Mouse (Mus musculus) G1E (cell line): ENCODE measurements around the gene Rnf152. TPM values are rescaled to one million over a fixed set of nuclear protein-coding genes. Genes with fewer than 3 reads are reported as not detected.

ENCODE experiments used
- ATAC-seq: 2 replicates; pipeline ENCODE4 v1.8.0; 2016; ENCODE audit warnings: mild to moderate bottlenecking; ENCODE audit not compliant: insufficient number of reproducible peaks, poor library complexity, low FRiP score, severe bottlenecking; ENCODE audit errors: extremely low read depth
- DNase-seq: peaks from one replicate; pipeline ENCODE4 v3.0.0; 2012; ENCODE audit warnings: low spot score
- H3K27me3 ChIP-seq: 2 replicates; pipeline ENCODE4 v1.6.1; 2012; ENCODE audit warnings: mild to moderate bottlenecking, low read length, inconsistent platforms; ENCODE audit not compliant: insufficient read depth
- H3K36me3 ChIP-seq: replicated peaks from 2 replicates; pipeline ENCODE3; 2012; ENCODE audit warnings: mild to moderate bottlenecking, inconsistent platforms
- H3K4me1 ChIP-seq: 2 replicates; pipeline ENCODE4 v1.6.1; 2012; ENCODE audit warnings: low read depth, low read length, inconsistent platforms, mixed read lengths; ENCODE audit not compliant: insufficient read depth
- H3K4me3 ChIP-seq: 2 replicates; pipeline ENCODE4 v1.5.1; 2012; ENCODE audit warnings: low read depth, mild to moderate bottlenecking, inconsistent platforms, low read length, moderate library complexity, mixed read lengths
- H3K9me3 ChIP-seq: replicated peaks from 2 replicates; pipeline ENCODE4 v1.6.1; 2012; ENCODE audit warnings: inconsistent platforms
- CTCF ChIP-seq: IDR thresholded peaks from 2 replicates; pipeline ENCODE4 v1.5.1; 2012; ENCODE audit warnings: low read depth, low read length, inconsistent platforms, mixed read lengths
- GATA1 ChIP-seq: IDR thresholded peaks from 2 replicates; pipeline ENCODE4 v1.6.1; 2012; ENCODE audit warnings: borderline replicate concordance, low read length, inconsistent platforms, mixed read lengths
- GATA2 ChIP-seq: IDR thresholded peaks from 2 replicates; pipeline ENCODE4 v1.6.1; 2012; ENCODE audit warnings: low read depth, low read length, inconsistent platforms, borderline replicate concordance
- POLR2AphosphoS5 ChIP-seq: IDR thresholded peaks from 2 replicates; pipeline ENCODE4 v1.6.1; 2012; ENCODE audit warnings: low read depth, low read length, inconsistent platforms; ENCODE audit not compliant: insufficient replicate concordance
- TAL1 ChIP-seq: conservative IDR thresholded peaks from 2 replicates; pipeline ENCODE4 v1.6.1; 2012; ENCODE audit warnings: low read depth, low read length, inconsistent platforms, mixed read lengths
- polyA plus RNA-seq: library from polyadenylated mRNA; stranded (reverse); fragments of >175 nt; gene quantifications from 2 replicates; pipeline ENCODE4 v1.2.3, GENCODE M21; 2012
- total RNA-seq, 2 experiments: library from RNA; stranded (forward) in 1 of 2; stranded (reverse) in 1 of 2; fragments of 200-1000 nt in 1 of 2; fragments of >200 nt in 1 of 2; fragmentation: Nextera tagmentation in 1 of 2; gene quantifications; 2 replicates each; pipeline ENCODE4 v1.2.3; 2014 to 2017

The Rnf152 gene
- total and polyA plus RNA-seq, 3 experiments, result 0.11 TPM; not detected in 2

DNA sequence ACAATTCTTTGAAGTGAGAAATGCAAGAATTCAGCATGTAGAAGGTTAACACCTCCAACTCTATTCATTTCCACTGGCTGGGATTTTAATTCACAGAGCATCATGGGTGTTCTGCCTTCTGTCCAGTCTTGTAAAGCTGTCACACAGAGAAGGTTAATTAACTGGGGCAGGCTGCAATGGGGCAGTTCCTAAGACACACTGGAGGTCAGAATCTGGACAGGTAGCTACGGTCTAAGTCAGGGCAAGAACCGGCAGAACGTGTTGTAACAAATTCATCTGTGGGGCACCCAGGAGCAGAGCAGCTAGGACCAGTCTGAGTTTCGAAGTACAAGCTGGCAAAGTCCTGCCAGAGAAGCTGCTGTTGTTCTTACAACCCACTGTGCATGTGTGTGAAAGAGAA lies 2.4 kb upstream of the Rnf152 start:
- no peak for TF ChIP-seq GATA2
- TF ChIP-seq TAL1, result no peak
- no peak for TF ChIP-seq CTCF
- TF ChIP-seq POLR2AphosphoS5, result no peak
- no peak for TF ChIP-seq GATA1

DNA sequence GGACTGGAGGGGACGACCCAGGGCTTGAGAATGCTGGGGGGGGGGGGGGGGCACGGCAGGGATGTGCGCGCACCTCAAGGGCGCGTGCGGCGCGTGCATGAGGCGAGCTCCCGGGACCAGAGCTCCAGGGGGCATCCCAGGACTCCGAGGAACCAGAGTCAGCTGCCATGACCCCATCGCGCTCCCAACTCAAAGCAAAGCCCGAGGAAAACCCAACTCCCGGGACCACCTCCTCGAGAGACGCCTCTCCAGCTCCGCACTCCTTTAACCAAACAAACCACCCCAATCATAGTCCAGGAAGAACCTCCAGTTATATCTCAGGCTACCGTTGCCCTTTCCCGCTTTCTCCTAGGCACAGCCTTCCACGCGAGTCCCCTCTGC lies 610 bp downstream of the Rnf152 start:
- DNase-seq, result no peak
- ATAC-seq, result no peak
- TF ChIP-seq CTCF (no peak), POLR2AphosphoS5 (no peak), GATA1 (no peak), GATA2 (no peak), TAL1 (no peak)
- no peaks in the 10 kb centered on the region for H3K27me3 ChIP-seq
- H3K36me3 ChIP-seq, result no peaks in the 10 kb centered on the region
- no peaks in the 10 kb centered on the region for H3K4me1 ChIP-seq
- H3K4me3 ChIP-seq, result no peak overlapping the region
- H3K9me3 ChIP-seq, result peaks cover 40% of the 10 kb centered on the region

More for the DNA sequence above, 2.4 kb upstream of the Rnf152 start:
- Histone ChIP-seq H3K4me1 (no peaks in the 10 kb centered on the region), H3K4me3 (no peak overlapping the region), H3K36me3 (no peaks in the 10 kb centered on the region), H3K9me3 (peaks cover 42% of the 10 kb centered on the region), H3K27me3 (no peaks in the 10 kb centered on the region)
- no peak for DNase-seq
- no peak for ATAC-seq

DNA sequence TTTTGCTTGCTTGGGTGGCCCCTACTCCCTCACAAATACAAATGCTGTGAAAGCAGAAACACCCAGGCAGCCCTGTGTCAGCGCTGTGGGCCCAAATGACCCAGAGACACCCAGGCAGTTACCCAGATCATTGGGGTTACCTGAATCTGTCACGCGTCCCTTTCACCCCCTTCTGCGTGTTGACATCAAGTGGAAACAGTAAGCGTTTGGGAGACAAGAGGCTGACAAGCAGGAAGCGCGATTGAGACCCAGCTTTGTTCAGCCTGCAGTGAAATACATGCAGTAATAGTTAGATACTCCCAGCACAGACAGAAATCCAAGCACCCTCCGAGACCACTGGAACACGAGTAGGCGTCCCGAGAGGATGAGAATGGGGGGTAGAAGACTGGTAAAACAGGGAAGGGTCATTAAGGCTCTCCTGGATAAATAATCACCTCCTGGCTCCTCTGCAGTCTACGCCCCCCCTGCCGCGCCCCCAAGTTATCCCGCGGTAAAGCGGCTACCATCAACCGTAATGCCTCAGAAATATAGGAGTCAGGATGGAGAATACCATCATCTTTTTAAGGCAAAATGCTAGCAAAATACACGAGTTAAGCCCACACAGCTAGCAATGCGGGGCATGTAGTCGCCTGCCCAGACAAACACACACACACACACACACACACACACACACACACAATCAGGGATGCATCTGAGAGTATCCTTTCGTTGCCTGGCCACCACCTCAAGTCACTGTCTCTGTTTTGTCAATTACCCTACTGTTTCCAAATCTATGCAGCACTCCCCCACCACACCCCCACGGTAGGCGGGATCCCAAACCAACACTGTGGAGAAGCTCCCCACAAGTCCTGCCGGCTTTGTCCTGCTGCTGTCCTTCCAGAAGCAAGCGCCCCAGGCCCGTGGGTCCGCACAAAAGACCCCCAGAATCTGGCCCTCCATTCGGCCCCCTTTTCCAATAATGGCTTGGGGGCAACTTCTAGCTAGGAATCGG lies 1.3 kb downstream of the Rnf152 start:
- no peak overlapping the region for H3K4me3 ChIP-seq
- no peak for DNase-seq
- H3K36me3 ChIP-seq, result no peaks in the 10 kb centered on the region
- no peaks in the 10 kb centered on the region for H3K4me1 ChIP-seq
- TF ChIP-seq TAL1 (no peak), POLR2AphosphoS5 (no peak), CTCF (no peak), GATA2 (no peak), GATA1 (no peak)
- H3K9me3 ChIP-seq, result peaks cover 43% of the 10 kb centered on the region
- no peaks in the 10 kb centered on the region for H3K27me3 ChIP-seq
- no peak for ATAC-seq

- Histone ChIP-seq H3K36me3 (no peaks in the 10 kb centered on the region), H3K9me3 (peaks cover 36% of the 10 kb centered on the region), H3K27me3 (no peaks in the 10 kb centered on the region), H3K4me1 (no peaks in the 10 kb centered on the region), H3K4me3 (no peak overlapping the region)
- no peak for DNase-seq
- TF ChIP-seq TAL1 (no peak), GATA2 (no peak), GATA1 (no peak), POLR2AphosphoS5 (no peak), CTCF (no peak)
- ATAC-seq, result no peak
These were observed 4.7 kb downstream of the Rnf152 start for GRCm38 (mm10) chr1:105351806-105352205.

- Histone ChIP-seq H3K4me1 (no peaks in the 10 kb centered on the region), H3K9me3 (peaks cover 21% of the 10 kb centered on the region), H3K36me3 (no peaks in the 10 kb centered on the region), H3K27me3 (no peaks in the 10 kb centered on the region), H3K4me3 (no peak overlapping the region)
- TF ChIP-seq GATA2, result no peak
- no peak for TF ChIP-seq POLR2AphosphoS5
- no peak for ATAC-seq
- DNase-seq, result no peak
These were observed 14.2 kb downstream of the Rnf152 start for GRCm38 (mm10) chr1:105342305-105342704.

GRCm38 (mm10) chr1:105340943-105341342 lies 15.6 kb downstream of the Rnf152 start:
- TF ChIP-seq POLR2AphosphoS5 (no peak), GATA1 (no peak), GATA2 (no peak), CTCF (no peak), TAL1 (no peak)
- Histone ChIP-seq H3K27me3 (no peaks in the 10 kb centered on the region), H3K36me3 (no peaks in the 10 kb centered on the region), H3K4me1 (no peaks in the 10 kb centered on the region), H3K9me3 (peaks cover 21% of the 10 kb centered on the region), H3K4me3 (no peak overlapping the region)
- DNase-seq, result no peak
- no peak for ATAC-seq

DNA sequence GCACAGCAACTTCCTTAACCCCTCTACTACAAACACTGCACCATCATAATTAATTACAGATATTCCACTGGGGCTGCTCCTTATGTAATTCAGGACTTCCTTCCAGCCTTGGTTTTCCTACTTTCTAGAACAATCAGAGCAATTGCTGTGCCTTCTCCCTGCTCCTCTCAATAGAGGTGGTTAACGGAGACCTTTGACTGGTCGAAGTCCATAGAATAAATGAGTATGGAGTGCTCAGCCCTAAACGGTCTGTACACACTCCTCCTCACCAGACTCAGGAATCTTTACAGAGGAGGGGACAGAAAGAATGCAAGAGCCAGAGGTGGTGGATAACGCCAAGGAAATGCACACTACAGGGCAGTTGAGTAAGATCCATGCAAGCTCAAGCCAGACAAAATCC lies 19.1 kb downstream of the Rnf152 start:
- DNase-seq, result no peak
- TF ChIP-seq TAL1 (no peak), CTCF (no peak), POLR2AphosphoS5 (no peak), GATA1 (no peak), GATA2 (no peak)
- H3K4me3 ChIP-seq, result no peak overlapping the region
- peaks cover 31% of the 10 kb centered on the region for H3K9me3 ChIP-seq
- ATAC-seq, result no peak
- no peaks in the 10 kb centered on the region for H3K36me3 ChIP-seq
- no peaks in the 10 kb centered on the region for H3K27me3 ChIP-seq
- no peaks in the 10 kb centered on the region for H3K4me1 ChIP-seq
